Mouse (Mus musculus): ENCODE results near the gene Dbndd2. TPM values are rescaled to one million over a fixed set of nuclear protein-coding genes. Genes with fewer than 3 reads are reported as not detected.

The Dbndd2 gene
- total RNA-seq, 1 experiment: 4.2 TPM

- in situ Hi-C loops (cut with MboI; ENCODE audit: low sequenced_read_pairs in 2 of 2, unreplicated experiment in 2 of 2): no loop called here
- Histone ChIP-seq H3K4me1 (ENCODE audit: control insufficient read depth in 2 of 2, insufficient read depth in 2 of 2, low read length in 2 of 2, poor library complexity in 1 of 2) (peaks cover 0 to 3% of the 10 kb centered on the region in 2 experiments; a peak in 1 of 4 replicates), H3K9me3 (ENCODE audit: control insufficient read depth, insufficient read depth, low read depth, low read length) (no peaks in the 10 kb centered on the region), H3K36me3 (ENCODE audit: control insufficient read depth, insufficient read depth, low read length, poor library complexity, severe bottlenecking) (peaks cover 7% of the 10 kb centered on the region), H3K9ac (ENCODE audit: insufficient read depth, low read depth, low read length, poor library complexity, severe bottlenecking) (no peak overlapping the region), H3K4me3 (ENCODE audit: insufficient read depth in 1 of 2, low read depth in 1 of 2, low read length in 2 of 2, poor library complexity in 1 of 2, severe bottlenecking in 1 of 2) (no peak overlapping the region), H3K27ac (ENCODE audit: insufficient read depth, low read depth, low read length, poor library complexity, severe bottlenecking) (no peak overlapping the region)
- no peak for DNase-seq (ENCODE audit: low read depth, low spot score)
- TF ChIP-seq ZNF384 (IDR thresholded peaks at IDR 0.05; ENCODE audit: low read depth, low read length): no peak
These were observed 20.7 kb upstream of the Dbndd2 start for GRCm38 (mm10) chr2:164465161-164465560.

- no peak overlapping the region for H3K9ac ChIP-seq (ENCODE audit: insufficient read depth, low read depth, low read length, poor library complexity, severe bottlenecking)
- DNase-seq (ENCODE audit: low read depth, low spot score): no peak
- no peak for TF ChIP-seq ZNF384 (IDR thresholded peaks at IDR 0.05; ENCODE audit: low read depth, low read length)
- no peak for TF ChIP-seq CHD2 (IDR thresholded peaks at IDR 0.05; ENCODE audit: low read depth, low read length)
- no peak for TF ChIP-seq HCFC1 (IDR thresholded peaks at IDR 0.05; ENCODE audit: borderline replicate concordance, insufficient read depth, low read length)
- TF ChIP-seq MAFK (IDR thresholded peaks at IDR 0.05; ENCODE audit: insufficient read depth, low read depth, low read length): no peak
- no peak for TF ChIP-seq ZC3H11A (IDR thresholded peaks at IDR 0.05; ENCODE audit: borderline replicate concordance, low read depth, low read length)
- in situ Hi-C loops (cut with MboI; ENCODE audit: low sequenced_read_pairs in 2 of 2, unreplicated experiment in 2 of 2): no loop called here
- H3K36me3 ChIP-seq (ENCODE audit: control insufficient read depth, insufficient read depth, low read length, poor library complexity, severe bottlenecking): peaks cover 7% of the 10 kb centered on the region
- H3K4me3 ChIP-seq (ENCODE audit: insufficient read depth in 1 of 2, low read depth in 1 of 2, low read length in 2 of 2, poor library complexity in 1 of 2, severe bottlenecking in 1 of 2): no peak overlapping the region
- no peak overlapping the region for H3K27ac ChIP-seq (ENCODE audit: insufficient read depth, low read depth, low read length, poor library complexity, severe bottlenecking)
- H3K9me3 ChIP-seq (ENCODE audit: control insufficient read depth, insufficient read depth, low read depth, low read length): no peaks in the 10 kb centered on the region
- peaks cover 0 to 5% of the 10 kb centered on the region in 2 experiments; a peak in 1 of 4 replicates for H3K4me1 ChIP-seq (ENCODE audit: control insufficient read depth in 2 of 2, insufficient read depth in 2 of 2, low read length in 2 of 2, poor library complexity in 1 of 2)
These were observed 19.1 kb upstream of the Dbndd2 start for GRCm38 (mm10) chr2:164466787-164467186.

GRCm38 (mm10) chr2:164470254-164470653 lies 15.7 kb upstream of the Dbndd2 start:
- peak; percentile 71 for DNase-seq (ENCODE audit: low read depth, low spot score)

GRCm38 (mm10) chr2:164473624-164474023 lies 12.3 kb upstream of the Dbndd2 start, which contains the start of gene Trp53tg5:
Gene Trp53tg5, minus strand, starts transcription at chr2:164473724.
- TF ChIP-seq CHD2 (IDR thresholded peaks at IDR 0.05; ENCODE audit: low read depth, low read length) (no peak), ZC3H11A (IDR thresholded peaks at IDR 0.05; ENCODE audit: borderline replicate concordance, low read depth, low read length) (no peak), HCFC1 (IDR thresholded peaks at IDR 0.05; ENCODE audit: borderline replicate concordance, insufficient read depth, low read length) (no peak), MAFK (IDR thresholded peaks at IDR 0.05; ENCODE audit: insufficient read depth, low read depth, low read length) (no peak), ZNF384 (IDR thresholded peaks at IDR 0.05; ENCODE audit: low read depth, low read length) (no peak)
- in situ Hi-C loops (cut with MboI; ENCODE audit: low sequenced_read_pairs in 2 of 2, unreplicated experiment in 2 of 2): no loop called here
- H3K9me3 ChIP-seq (ENCODE audit: control insufficient read depth, insufficient read depth, low read depth, low read length): no peaks in the 10 kb centered on the region
- H3K27ac ChIP-seq (ENCODE audit: insufficient read depth, low read depth, low read length, poor library complexity, severe bottlenecking): no peak within 1 kb of the TSS
- H3K4me1 ChIP-seq (ENCODE audit: control insufficient read depth in 2 of 2, insufficient read depth in 2 of 2, low read length in 2 of 2, poor library complexity in 1 of 2): peaks cover 0 to 3% of the 10 kb centered on the region in 2 experiments; a peak in 1 of 4 replicates
- H3K4me3 ChIP-seq (ENCODE audit: insufficient read depth in 1 of 2, low read depth in 1 of 2, low read length in 2 of 2, poor library complexity in 1 of 2, severe bottlenecking in 1 of 2): no peak within 1 kb of the TSS
- no peak for DNase-seq (ENCODE audit: low read depth, low spot score)
- H3K36me3 ChIP-seq (ENCODE audit: control insufficient read depth, insufficient read depth, low read length, poor library complexity, severe bottlenecking): no peaks in the 10 kb centered on the region
- H3K9ac ChIP-seq (ENCODE audit: insufficient read depth, low read depth, low read length, poor library complexity, severe bottlenecking): no peak within 1 kb of the TSS

More at GRCm38 (mm10) chr2:164470254-164470653, 15.7 kb upstream of the Dbndd2 start:
- Histone ChIP-seq H3K4me1 (ENCODE audit: control insufficient read depth in 2 of 2, insufficient read depth in 2 of 2, low read length in 2 of 2, poor library complexity in 1 of 2) (peaks cover 0 to 3% of the 10 kb centered on the region in 2 experiments; a peak in 1 of 4 replicates), H3K27ac (ENCODE audit: insufficient read depth, low read depth, low read length, poor library complexity, severe bottlenecking) (no peak overlapping the region), H3K4me3 (ENCODE audit: insufficient read depth in 1 of 2, low read depth in 1 of 2, low read length in 2 of 2, poor library complexity in 1 of 2, severe bottlenecking in 1 of 2) (no peak overlapping the region), H3K9ac (ENCODE audit: insufficient read depth, low read depth, low read length, poor library complexity, severe bottlenecking) (no peak overlapping the region), H3K9me3 (ENCODE audit: control insufficient read depth, insufficient read depth, low read depth, low read length) (no peaks in the 10 kb centered on the region), H3K36me3 (ENCODE audit: control insufficient read depth, insufficient read depth, low read length, poor library complexity, severe bottlenecking) (no peaks in the 10 kb centered on the region)
- in situ Hi-C loops (cut with MboI; ENCODE audit: low sequenced_read_pairs in 2 of 2, unreplicated experiment in 2 of 2): no loop called here
- TF ChIP-seq MAFK (IDR thresholded peaks at IDR 0.05; ENCODE audit: insufficient read depth, low read depth, low read length): no peak
- no peak for TF ChIP-seq ZC3H11A (IDR thresholded peaks at IDR 0.05; ENCODE audit: borderline replicate concordance, low read depth, low read length)
- no peak for TF ChIP-seq ZNF384 (IDR thresholded peaks at IDR 0.05; ENCODE audit: low read depth, low read length)
- TF ChIP-seq CHD2 (IDR thresholded peaks at IDR 0.05; ENCODE audit: low read depth, low read length): no peak
